Mouse (Mus musculus): ENCODE measurements around the gene Pphln1.

DNA sequence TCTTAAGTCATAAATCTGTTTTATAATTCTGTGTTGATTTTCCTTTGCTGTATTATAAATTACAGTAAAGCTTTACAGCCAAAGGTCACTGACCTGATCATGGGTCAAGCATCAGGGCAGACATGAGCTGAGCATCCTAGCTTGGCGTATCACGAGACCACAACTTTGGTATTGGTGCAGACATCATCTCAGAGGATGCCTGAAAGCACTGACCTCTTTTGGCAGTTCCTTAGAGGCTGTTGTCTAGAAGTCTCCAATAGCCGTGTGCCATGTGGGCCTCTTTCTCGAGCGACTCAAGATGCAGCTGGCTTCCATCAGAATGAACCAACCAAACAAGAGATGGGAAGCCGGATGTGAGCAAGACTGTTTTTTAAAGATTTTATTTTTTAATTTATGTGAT lies 32.6 kb upstream of the Pphln1 start:
- no peak for TF ChIP-seq EP300 (IDR thresholded peaks at IDR 0.05)
- no peak for TF ChIP-seq CTCF (IDR thresholded peaks at IDR 0.05)
